Mouse (Mus musculus) forebrain, embryonic 16.5 days (tissue): ENCODE results near the gene Elf1. TPM values are rescaled to one million over a fixed set of nuclear protein-coding genes. Genes with fewer than 3 reads are reported as not detected.
"Not testable (repeated sequence)": the region's sequence is repeated elsewhere in the genome, so short reads cannot be mapped to it uniquely, and the experiment has no call there.

Experiments
- ATAC-seq: fragments of 200-750 bp; cut with Nextera tagmentation; 2 replicates; pipeline ENCODE4 v1.8.0; 2017; ENCODE audit warnings: mild to moderate bottlenecking, moderate library complexity
- H3K27ac ChIP-seq: fragments of 300-500 bp; sonication (generic); 2 replicates; pipeline ENCODE4 v1.5.1; 2014; ENCODE audit warnings: low read length, control low read depth
- H3K27me3 ChIP-seq: fragments of 300-500 bp; sonication (generic); replicated peaks from 2 replicates; pipeline ENCODE4 v1.6.1; 2014; ENCODE audit warnings: low read length; ENCODE audit not compliant: control insufficient read depth, insufficient read depth
- H3K36me3 ChIP-seq: fragments of 300-500 bp; sonication (generic); 2 replicates; pipeline ENCODE4 v1.6.1; 2014; ENCODE audit not compliant: control insufficient read depth, insufficient read depth
- H3K4me1 ChIP-seq: fragments of 300-500 bp; sonication (generic); replicated peaks from 2 replicates; pipeline ENCODE4 v1.6.1; 2014; ENCODE audit warnings: low read length; ENCODE audit not compliant: control insufficient read depth, insufficient read depth
- H3K4me2 ChIP-seq: fragments of 300-500 bp; sonication (generic); 2 replicates; pipeline ENCODE4 v1.6.1; 2014; ENCODE audit warnings: mild to moderate bottlenecking, low read length, control low read depth
- H3K4me3 ChIP-seq: fragments of 300-500 bp; sonication (generic); replicated peaks from 2 replicates; pipeline ENCODE4 v1.5.1; 2014; ENCODE audit warnings: mild to moderate bottlenecking, low read length, control low read depth
- H3K9ac ChIP-seq: fragments of 300-500 bp; sonication (generic); replicated peaks from 2 replicates; pipeline ENCODE4 v1.6.1; 2014; ENCODE audit warnings: low read depth, low read length, control low read depth
- H3K9me3 ChIP-seq: fragments of 300-500 bp; sonication (generic); 2 replicates; pipeline ENCODE4 v1.6.1; 2016; ENCODE audit warnings: low read length; ENCODE audit not compliant: control insufficient read depth
- WGBS: fragments of 180-500 bp; shearing (Covaris S2); extraction: QIAGEN DNeasy Blood & Tissue Kit; methylation state at CpG from one replicate; pipeline ENCODE4 v1.1.7; 2014; 5-methylcytosine and 5-hydroxymethylcytosine counted together
- polyA plus RNA-seq: library from polyadenylated mRNA; unstranded; fragments of >200 nt; fragmentation: Nextera tagmentation; extraction: Ambion mirVana; gene quantifications from 2 replicates; pipeline ENCODE4 v1.2.1, GENCODE M21; 2015

Gene Elf1
- polyA plus RNA-seq, 1 experiment from 2014 or later = 2.7 TPM

GRCm38 (mm10) chr14:79527704-79528103, 46.7 kb downstream of the Elf1 start:
- 74% methylated on average over 6 of the region's 6 CpGs for WGBS
- H3K4me1 ChIP-seq = no peaks in the 10 kb centered on the region
- no peak overlapping the region for H3K4me3 ChIP-seq
- H3K36me3 ChIP-seq = no peaks in the 10 kb centered on the region
- H3K9me3 ChIP-seq = no peaks in the 10 kb centered on the region
- no peak for ATAC-seq
- no peak overlapping the region for H3K27ac ChIP-seq
- H3K27me3 ChIP-seq = no peaks in the 10 kb centered on the region
- no peak overlapping the region for H3K9ac ChIP-seq
- H3K4me2 ChIP-seq = no peak overlapping the region

DNA sequence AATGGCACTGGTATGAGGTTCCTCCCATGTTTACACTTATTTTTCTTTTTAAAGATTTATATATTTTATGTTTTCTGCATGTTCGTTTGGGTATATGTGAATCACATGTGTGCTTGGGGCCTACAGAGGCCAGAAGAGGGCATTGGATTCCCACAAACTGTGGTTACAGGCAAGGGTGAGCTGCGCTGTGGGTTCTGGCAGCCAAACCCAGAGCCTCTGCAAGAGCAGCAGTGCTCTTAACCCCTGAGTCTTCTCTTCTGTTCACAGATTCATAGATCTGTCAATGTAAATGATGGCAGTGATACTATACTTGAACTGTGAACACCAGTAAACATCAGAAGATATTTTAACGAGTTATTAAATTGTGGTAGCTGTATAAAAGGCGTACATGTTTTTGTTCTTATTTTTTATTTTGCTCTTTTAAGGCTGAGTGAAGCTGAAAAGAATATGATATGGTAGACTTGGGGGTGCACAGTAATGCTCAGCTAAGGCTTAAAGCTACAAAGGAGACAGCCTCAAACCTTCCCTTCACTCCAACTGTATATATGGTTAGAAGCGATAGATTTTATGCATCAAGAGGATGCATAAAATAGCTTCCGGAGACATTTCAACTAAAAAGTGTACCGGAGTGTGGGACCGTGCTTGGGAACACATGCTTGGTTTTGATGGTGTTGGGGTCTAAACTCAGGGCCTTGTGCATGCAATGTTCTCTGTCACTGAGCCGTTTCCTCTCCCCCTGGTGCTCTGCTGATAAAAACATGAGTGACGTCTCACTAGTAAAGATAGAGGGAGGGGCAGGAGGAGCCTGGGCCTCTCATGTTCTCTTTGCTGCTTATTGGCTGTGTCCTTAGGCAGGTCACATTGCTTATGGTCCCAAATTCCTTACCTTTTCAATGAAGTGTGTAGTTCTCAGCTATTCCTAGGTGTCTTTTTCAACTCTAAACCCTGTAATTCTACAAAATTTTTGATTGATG, 48.9 kb downstream of the Elf1 start:
- Histone ChIP-seq H3K9me3 (no peaks in the 10 kb centered on the region), H3K4me3 (no peak overlapping the region), H3K27ac (no peak overlapping the region), H3K9ac (no peak overlapping the region), H3K4me2 (no peak overlapping the region), H3K36me3 (no peaks in the 10 kb centered on the region), H3K27me3 (no peaks in the 10 kb centered on the region), H3K4me1 (no peaks in the 10 kb centered on the region)
- ATAC-seq = no peak
- 87% methylated on average over 10 of the region's 10 CpGs for WGBS

- 89% methylated on average over 6 of the region's 6 CpGs for WGBS
- no peak overlapping the region for H3K27ac ChIP-seq
- no peaks in the 10 kb centered on the region for H3K27me3 ChIP-seq
- no peak for ATAC-seq
- no peaks in the 10 kb centered on the region for H3K9me3 ChIP-seq
- no peak overlapping the region for H3K9ac ChIP-seq
- no peaks in the 10 kb centered on the region for H3K36me3 ChIP-seq
- no peaks in the 10 kb centered on the region for H3K4me1 ChIP-seq
- H3K4me2 ChIP-seq = no peak overlapping the region
- H3K4me3 ChIP-seq = no peak overlapping the region
Measured at GRCm38 (mm10) chr14:79530761-79531160, 49.8 kb downstream of the Elf1 start.

GRCm38 (mm10) chr14:79532036-79532776, 51.2 kb downstream of the Elf1 start:
- Histone ChIP-seq H3K9ac (no peak overlapping the region), H3K4me3 (no peak overlapping the region), H3K27me3 (no peaks in the 10 kb centered on the region), H3K27ac (no peak overlapping the region), H3K36me3 (no peaks in the 10 kb centered on the region), H3K4me2 (no peak overlapping the region), H3K9me3 (no peaks in the 10 kb centered on the region), H3K4me1 (no peaks in the 10 kb centered on the region)
- 83% methylated on average over 8 of the region's 8 CpGs for whole genome bisulfite sequencing
- no peak for ATAC-seq

GRCm38 (mm10) chr14:79533350-79533749, 52.4 kb downstream of the Elf1 start:
- Histone ChIP-seq H3K4me2 (no peak overlapping the region), H3K9ac (no peak overlapping the region), H3K4me3 (no peak overlapping the region), H3K9me3 (no peaks in the 10 kb centered on the region), H3K27ac (no peak overlapping the region), H3K36me3 (no peaks in the 10 kb centered on the region), H3K4me1 (no peaks in the 10 kb centered on the region), H3K27me3 (no peaks in the 10 kb centered on the region)
- 84% methylated on average over 1 of the region's 1 CpGs for WGBS
- no peak for ATAC-seq

DNA sequence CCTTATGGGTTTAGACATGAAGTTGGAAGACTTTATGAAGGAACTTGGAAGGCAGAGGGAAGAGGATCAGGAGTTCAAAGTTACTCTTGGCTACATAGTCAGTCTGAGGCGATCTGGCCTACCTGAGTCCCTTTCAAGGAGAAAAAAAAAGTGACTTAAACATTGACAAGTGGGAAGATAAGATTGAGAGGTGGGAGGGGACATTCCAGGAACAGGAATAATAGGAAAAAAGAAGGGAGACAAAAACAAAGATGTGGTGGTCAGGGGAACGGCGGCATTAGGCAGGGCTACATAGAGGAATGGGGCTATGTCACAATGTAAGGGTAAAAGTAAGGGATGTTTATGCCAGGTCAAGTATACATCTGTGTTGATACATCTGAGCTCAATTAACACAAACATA, 53.2 kb downstream of the Elf1 start:
- no peaks in the 10 kb centered on the region for H3K36me3 ChIP-seq
- no peak overlapping the region for H3K27ac ChIP-seq
- H3K9ac ChIP-seq = no peak overlapping the region
- H3K4me2 ChIP-seq = no peak overlapping the region
- 82% methylated on average over 3 of the region's 3 CpGs for WGBS
- H3K4me1 ChIP-seq = no peaks in the 10 kb centered on the region
- no peaks in the 10 kb centered on the region for H3K27me3 ChIP-seq
- ATAC-seq = no peak
- H3K9me3 ChIP-seq = no peaks in the 10 kb centered on the region
- H3K4me3 ChIP-seq = no peak overlapping the region

GRCm38 (mm10) chr14:79534656-79535055, 53.7 kb downstream of the Elf1 start:
- not testable (repeated sequence) for H3K4me1 ChIP-seq, H3K4me2 ChIP-seq, ATAC-seq, H3K9ac ChIP-seq, H3K36me3 ChIP-seq, H3K27ac ChIP-seq, H3K4me3 ChIP-seq, H3K9me3 ChIP-seq, H3K27me3 ChIP-seq
- 96% methylated on average over 4 of the region's 4 CpGs for WGBS

DNA sequence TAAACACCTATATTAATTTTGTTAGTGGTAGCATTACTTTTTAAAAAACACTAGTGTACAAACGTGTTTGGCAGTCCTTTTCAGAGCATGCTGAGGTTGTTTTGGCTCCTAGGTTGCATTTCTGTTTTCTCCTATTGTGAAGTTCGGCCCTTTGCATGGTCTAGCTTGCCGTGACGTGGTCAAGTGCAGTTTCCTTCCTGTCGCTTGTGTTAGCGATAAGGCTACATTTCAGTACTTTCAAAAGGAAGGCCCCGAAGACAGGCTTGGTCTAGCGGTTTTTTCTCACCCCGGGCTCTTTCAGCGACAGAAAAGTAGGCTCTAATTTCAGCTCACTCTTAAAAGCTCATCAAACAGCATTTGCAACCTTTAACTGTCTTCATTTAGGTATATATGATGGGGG, 54.3 kb downstream of the Elf1 start:
- Histone ChIP-seq H3K9ac (no peak overlapping the region), H3K4me2 (no peak overlapping the region), H3K4me3 (no peak overlapping the region), H3K27me3 (no peaks in the 10 kb centered on the region), H3K4me1 (no peaks in the 10 kb centered on the region), H3K36me3 (no peaks in the 10 kb centered on the region), H3K9me3 (no peaks in the 10 kb centered on the region), H3K27ac (no peak overlapping the region)
- ATAC-seq = no peak
- 79% methylated on average over 10 of the region's 10 CpGs for WGBS

GRCm38 (mm10) chr14:79536011-79536410, 55.0 kb downstream of the Elf1 start:
- 80% methylated on average over 5 of the region's 5 CpGs for WGBS
- Histone ChIP-seq H3K9ac (no peak overlapping the region), H3K9me3 (no peaks in the 10 kb centered on the region), H3K36me3 (no peaks in the 10 kb centered on the region), H3K4me3 (no peak overlapping the region), H3K27me3 (no peaks in the 10 kb centered on the region), H3K4me1 (no peaks in the 10 kb centered on the region), H3K4me2 (no peak overlapping the region), H3K27ac (no peak overlapping the region)
- ATAC-seq = no peak
